Mouse (Mus musculus) ES-E14 (cell line): ENCODE results near the gene Slc9a6.

Experiments used
- HCFC1 ChIP-seq: IDR thresholded peaks from 2 replicates; pipeline ENCODE4 v1.6.1; 2012; ENCODE audit warnings: low read length, inconsistent platforms, borderline replicate concordance; ENCODE audit not compliant: insufficient read depth
- ZNF384 ChIP-seq: IDR thresholded peaks from 2 replicates; pipeline ENCODE4 v1.6.1; 2012; ENCODE audit warnings: low read depth, low read length, inconsistent platforms

DNA sequence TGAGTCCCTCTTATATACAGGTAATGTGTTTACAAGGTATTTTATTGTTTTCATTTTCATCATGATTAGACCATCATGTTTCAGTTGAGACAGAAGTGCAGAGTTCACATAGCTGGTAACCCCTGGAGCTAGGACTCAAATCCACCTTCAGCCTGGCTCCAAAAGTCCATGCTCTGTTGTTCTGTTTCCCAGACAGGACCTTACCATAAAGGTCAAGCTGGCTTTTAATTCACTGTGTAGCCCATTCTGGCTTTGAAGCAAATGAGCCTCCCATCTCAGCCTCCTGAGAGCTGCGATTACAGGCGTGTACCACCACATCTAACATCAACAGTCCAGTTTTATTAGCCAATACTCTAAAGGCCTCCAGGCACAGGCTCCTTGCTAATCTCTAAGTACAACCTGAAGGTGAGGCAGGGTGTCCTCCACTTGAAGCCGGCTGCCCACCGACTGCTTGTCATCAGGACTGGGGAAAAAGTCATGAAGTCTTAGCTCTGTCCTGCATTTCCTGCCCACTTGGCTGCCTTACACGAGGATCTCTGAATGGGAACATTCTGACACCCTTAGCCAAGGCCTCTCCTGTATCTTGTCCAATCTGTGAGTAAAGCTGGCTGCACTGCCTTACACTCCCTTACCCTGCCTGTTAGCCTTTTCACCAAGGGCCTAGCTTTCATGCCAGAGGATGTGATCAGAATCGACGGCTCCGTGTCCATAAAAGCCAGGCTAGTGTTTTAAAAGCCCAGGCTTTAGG is 55.8 kb downstream of the Slc9a6 start:
- TF ChIP-seq HCFC1 (no peak), ZNF384 (no peak)
